Mouse (Mus musculus): ENCODE measurements around the gene Arl14ep. TPM values are rescaled to one million over a fixed set of nuclear protein-coding genes. Genes with fewer than 3 reads are reported as not detected.

The Arl14ep gene
- polyA plus RNA-seq, 1 experiment from 2014 or later, result 65.2 TPM

DNA sequence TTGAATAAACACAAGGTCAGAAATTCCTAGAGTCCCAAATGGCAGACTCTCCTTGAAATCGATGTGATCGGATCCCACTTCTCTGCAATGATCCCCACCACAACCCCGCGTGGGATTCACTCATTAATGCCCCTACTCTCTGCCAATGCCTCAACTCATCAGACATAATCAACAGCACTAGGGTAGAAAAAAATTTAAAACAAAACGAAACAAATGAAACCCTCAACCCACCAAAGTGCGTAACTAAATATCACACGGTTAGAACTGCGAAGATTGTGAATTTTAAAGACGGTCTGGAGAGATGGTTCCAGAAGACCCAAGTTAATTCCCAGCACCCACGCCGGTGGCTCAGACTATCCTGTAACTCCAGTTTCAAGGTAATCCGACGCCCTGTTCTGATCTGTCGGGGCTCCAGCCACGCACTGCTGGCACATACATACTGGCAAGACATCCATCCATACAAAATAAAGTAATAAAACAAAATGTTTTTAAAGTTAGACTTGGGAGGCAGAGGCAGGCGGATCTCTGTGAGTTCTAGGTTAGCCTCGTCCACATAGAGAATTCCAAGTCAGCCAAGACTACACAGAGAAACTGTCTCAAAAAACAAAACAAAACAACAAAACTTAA, 779 bp downstream of the Arl14ep start:
- Histone ChIP-seq H3K4me1 (peaks cover 16% of the 10 kb centered on the region), H3K4me2 (replicated peaks) (peak overlapping the region; percentile 52), H3K27ac (no peak overlapping the region), H3K4me3 (peak overlapping the region; percentile 59), H3K9ac (peak overlapping the region; percentile 70), H3K9me3 (no peaks in the 10 kb centered on the region), H3K27me3 (no peaks in the 10 kb centered on the region), H3K36me3 (peaks cover 9% of the 10 kb centered on the region; the same call in 1 of the 2 replicates)
- 61% methylated on average over 17 of the region's 17 CpGs for WGBS
- no peak for ATAC-seq (ENCODE audit: insufficient number of reproducible peaks, insufficient read depth, low FRiP score, low TSS enrichment)

DNA sequence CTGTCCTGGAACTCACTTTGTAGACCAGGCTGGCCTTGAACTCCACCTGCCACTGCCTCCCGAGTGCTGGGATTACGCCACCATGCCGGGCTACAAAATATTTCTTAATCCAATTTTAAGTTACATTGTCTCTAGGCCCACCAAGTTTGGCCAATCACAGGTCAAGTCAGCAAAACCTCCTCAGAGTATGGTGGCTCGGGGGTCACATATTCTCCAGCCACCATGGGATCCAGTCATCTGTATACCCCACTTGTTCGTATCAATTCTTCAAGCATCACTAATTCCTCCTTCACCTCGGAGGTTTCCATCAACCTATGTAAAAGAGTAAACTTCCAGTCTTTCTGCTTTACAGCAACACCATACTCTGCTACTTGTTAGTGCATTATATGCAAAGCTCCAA, 1.4 kb downstream of the Arl14ep start:
- Histone ChIP-seq H3K27me3 (no peaks in the 10 kb centered on the region), H3K9me3 (no peaks in the 10 kb centered on the region), H3K27ac (no peak overlapping the region), H3K4me3 (0 out of 2 replicates have a peak overlapping the region, but pooled peaks have one; percentile 59), H3K9ac (no peak overlapping the region), H3K4me2 (replicated peaks) (peak overlapping the region; percentile 52), H3K4me1 (peaks cover 16% of the 10 kb centered on the region), H3K36me3 (peaks cover 15% of the 10 kb centered on the region; the same call in 1 of the 2 replicates)
- whole genome bisulfite sequencing, result 93% methylated on average over 6 of the region's 6 CpGs
- ATAC-seq (ENCODE audit: insufficient number of reproducible peaks, insufficient read depth, low FRiP score, low TSS enrichment), result no peak

DNA sequence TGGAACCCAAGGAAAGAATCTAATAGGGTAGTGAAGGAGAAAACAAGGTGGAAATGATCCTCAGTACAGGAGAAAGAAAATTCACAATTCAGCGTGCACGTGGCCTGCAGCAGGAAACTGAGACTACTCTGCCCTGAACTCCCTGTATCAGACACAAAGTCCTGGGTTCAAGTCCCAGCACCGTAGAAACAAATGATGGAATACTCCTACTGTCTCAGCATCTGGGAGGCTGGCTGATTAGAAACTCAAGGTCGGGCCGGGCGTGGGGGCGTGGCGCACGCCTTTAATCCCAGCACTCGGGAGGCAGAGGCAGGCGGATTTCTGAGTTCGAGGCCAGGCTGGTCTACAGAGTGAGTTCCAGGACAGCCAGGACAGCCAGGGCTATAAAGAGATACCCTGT, 3.3 kb downstream of the Arl14ep start:
- 94% methylated on average over 12 of the region's 12 CpGs for WGBS
- H3K4me3 ChIP-seq, result no peak overlapping the region
- no peak for ATAC-seq (ENCODE audit: insufficient number of reproducible peaks, insufficient read depth, low FRiP score, low TSS enrichment)

DNA sequence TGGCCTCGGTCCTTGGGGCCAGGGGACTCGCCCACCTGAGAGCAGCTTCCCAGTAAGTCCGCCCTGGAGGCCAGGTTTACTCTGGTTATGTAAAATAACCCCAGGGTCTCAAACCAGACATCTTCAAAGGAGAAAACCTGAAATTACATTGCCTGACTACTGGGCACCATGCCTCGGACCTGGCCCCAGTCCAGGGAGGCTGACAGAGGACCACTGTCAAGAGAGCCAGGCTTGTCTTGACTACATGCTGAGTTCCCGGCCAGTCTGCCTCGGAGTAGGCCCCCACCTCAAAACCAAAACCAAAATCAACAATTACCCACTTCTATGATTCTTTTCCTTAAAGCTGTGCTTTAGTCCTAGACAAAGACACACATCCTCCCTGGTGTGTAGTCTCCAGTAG, 5.9 kb downstream of the Arl14ep start:
- Histone ChIP-seq H3K4me1 (peaks cover 13% of the 10 kb centered on the region), H3K9me3 (no peaks in the 10 kb centered on the region), H3K4me3 (no peak overlapping the region), H3K36me3 (peaks cover 41% of the 10 kb centered on the region), H3K9ac (no peak overlapping the region), H3K27me3 (no peaks in the 10 kb centered on the region), H3K4me2 (replicated peaks) (no peak overlapping the region), H3K27ac (no peak overlapping the region)
- ATAC-seq (ENCODE audit: insufficient number of reproducible peaks, insufficient read depth, low FRiP score, low TSS enrichment), result no peak
- 86% methylated on average over 6 of the region's 6 CpGs for WGBS

More for the DNA sequence above, 3.3 kb downstream of the Arl14ep start:
- H3K27ac ChIP-seq, result no peak overlapping the region
- peaks cover 16% of the 10 kb centered on the region for H3K4me1 ChIP-seq
- H3K27me3 ChIP-seq, result no peaks in the 10 kb centered on the region
- peaks cover 26% of the 10 kb centered on the region for H3K36me3 ChIP-seq
- H3K4me2 ChIP-seq (replicated peaks), result no peak overlapping the region
- H3K9me3 ChIP-seq, result no peaks in the 10 kb centered on the region
- no peak overlapping the region for H3K9ac ChIP-seq

DNA sequence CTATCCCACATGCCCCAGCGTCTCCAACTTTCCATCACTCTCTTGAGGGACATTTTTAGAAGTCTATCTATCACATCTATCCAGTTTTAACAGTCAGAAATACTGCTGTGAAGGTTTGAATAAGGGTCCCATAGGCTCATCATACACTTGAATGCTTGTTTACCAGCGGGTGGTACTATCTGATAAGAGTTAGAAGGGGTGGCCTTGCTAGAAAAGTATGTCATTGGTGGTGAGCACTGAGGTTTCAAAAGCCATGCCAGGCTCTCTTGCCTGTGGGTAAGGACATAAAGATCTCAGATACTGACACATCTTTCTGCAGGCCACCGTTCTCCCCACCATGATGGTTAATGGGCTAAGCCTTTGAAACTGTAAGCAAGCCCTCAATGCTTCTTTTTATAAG, 10.7 kb downstream of the Arl14ep start:
- 87% methylated on average over 3 of the region's 3 CpGs for WGBS
- no peak overlapping the region for H3K4me2 ChIP-seq (replicated peaks)

DNA sequence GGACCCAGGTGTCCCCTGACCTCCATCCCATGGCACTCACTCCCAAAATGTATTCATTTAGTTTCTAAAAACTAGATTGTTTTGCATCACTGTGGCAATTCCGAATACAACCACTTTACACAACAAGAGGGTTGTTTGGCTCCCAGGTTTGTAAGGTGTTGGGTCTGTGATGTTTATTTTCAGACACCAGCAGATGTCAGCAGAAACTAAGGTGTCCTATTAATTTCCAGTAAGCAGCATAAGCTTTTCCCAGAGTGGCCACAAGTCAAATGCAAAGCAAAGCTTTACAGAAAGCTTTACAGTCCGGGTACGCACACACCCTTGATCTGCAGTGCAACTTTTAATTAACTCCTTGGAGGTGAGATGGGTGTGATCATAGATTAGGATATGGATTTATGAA, 12.6 kb downstream of the Arl14ep start:
- 85% methylated on average over 3 of the region's 3 CpGs for whole genome bisulfite sequencing
- peaks cover 26% of the 10 kb centered on the region for H3K36me3 ChIP-seq

More for the DNA sequence above, 10.7 kb downstream of the Arl14ep start:
- Histone ChIP-seq H3K4me1 (0 out of 2 replicates have a peak, but pooled peaks cover 3% of the 10 kb centered on the region), H3K27ac (no peak overlapping the region), H3K36me3 (peaks cover 41% of the 10 kb centered on the region), H3K9me3 (no peaks in the 10 kb centered on the region), H3K4me3 (no peak overlapping the region), H3K27me3 (no peaks in the 10 kb centered on the region), H3K9ac (no peak overlapping the region)
- no peak for ATAC-seq (ENCODE audit: insufficient number of reproducible peaks, insufficient read depth, low FRiP score, low TSS enrichment)

DNA sequence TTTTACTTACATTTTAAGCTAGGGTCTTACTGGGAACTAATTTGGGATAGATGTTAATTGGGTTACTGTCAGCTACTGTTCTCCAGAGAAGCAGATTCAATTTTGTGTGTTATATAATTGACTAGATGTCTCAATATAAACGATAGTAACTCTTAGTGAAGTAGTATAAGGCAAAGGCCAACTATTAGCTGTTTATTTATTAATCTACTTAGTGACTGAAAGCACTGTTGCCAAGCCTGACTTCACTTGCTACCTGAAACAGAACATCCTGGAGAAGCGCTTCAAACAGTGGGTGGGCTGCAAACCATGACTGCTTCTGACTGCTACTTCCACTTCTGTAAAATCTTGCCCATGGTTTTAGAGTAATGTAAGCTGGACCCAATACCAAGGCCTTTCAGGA, 13.2 kb downstream of the Arl14ep start:
- no peak overlapping the region for H3K27ac ChIP-seq
- WGBS, result 89% methylated on average over 2 of the region's 2 CpGs
- 0 out of 2 replicates have a peak, but pooled peaks cover 3% of the 10 kb centered on the region for H3K4me1 ChIP-seq
- no peaks in the 10 kb centered on the region for H3K9me3 ChIP-seq
- H3K4me3 ChIP-seq, result no peak overlapping the region
- no peak overlapping the region for H3K9ac ChIP-seq
- ATAC-seq (ENCODE audit: insufficient number of reproducible peaks, insufficient read depth, low FRiP score, low TSS enrichment), result no peak
- no peaks in the 10 kb centered on the region for H3K27me3 ChIP-seq
- no peak overlapping the region for H3K4me2 ChIP-seq (replicated peaks)
- H3K36me3 ChIP-seq, result peaks cover 24% of the 10 kb centered on the region

More for the DNA sequence above, 12.6 kb downstream of the Arl14ep start:
- Histone ChIP-seq H3K27ac (no peak overlapping the region), H3K9me3 (no peaks in the 10 kb centered on the region), H3K4me3 (no peak overlapping the region), H3K4me2 (replicated peaks) (no peak overlapping the region), H3K4me1 (0 out of 2 replicates have a peak, but pooled peaks cover 3% of the 10 kb centered on the region), H3K27me3 (no peaks in the 10 kb centered on the region), H3K9ac (no peak overlapping the region)
- no peak for ATAC-seq (ENCODE audit: insufficient number of reproducible peaks, insufficient read depth, low FRiP score, low TSS enrichment)

DNA sequence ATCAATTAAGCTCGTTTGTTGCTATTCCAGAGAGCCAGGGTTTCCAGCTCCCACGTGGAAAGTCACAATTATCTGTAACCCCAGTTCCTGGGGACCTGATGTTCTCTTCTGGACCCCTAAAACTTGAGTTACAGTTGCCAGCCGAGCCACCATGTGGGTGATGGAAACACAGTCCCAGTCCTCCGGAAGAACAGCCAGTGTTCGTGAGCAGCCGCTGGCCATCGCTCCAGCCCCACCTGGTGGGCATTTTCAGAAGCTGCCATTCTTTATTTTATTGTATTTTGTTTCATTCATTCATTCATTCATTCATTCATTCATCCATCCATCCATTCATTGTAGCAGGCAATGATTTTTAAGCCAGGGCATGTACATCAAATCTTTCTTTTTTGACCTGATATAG, 14.0 kb downstream of the Arl14ep start:
- Histone ChIP-seq H3K4me2 (replicated peaks) (no peak overlapping the region), H3K4me1 (0 out of 2 replicates have a peak, but pooled peaks cover 5% of the 10 kb centered on the region), H3K27me3 (no peaks in the 10 kb centered on the region), H3K9ac (no peak overlapping the region), H3K9me3 (no peaks in the 10 kb centered on the region), H3K27ac (no peak overlapping the region), H3K4me3 (no peak overlapping the region), H3K36me3 (peaks cover 17% of the 10 kb centered on the region)
- ATAC-seq (ENCODE audit: insufficient number of reproducible peaks, insufficient read depth, low FRiP score, low TSS enrichment), result no peak
- WGBS, result 27% methylated on average over 7 of the region's 7 CpGs

DNA sequence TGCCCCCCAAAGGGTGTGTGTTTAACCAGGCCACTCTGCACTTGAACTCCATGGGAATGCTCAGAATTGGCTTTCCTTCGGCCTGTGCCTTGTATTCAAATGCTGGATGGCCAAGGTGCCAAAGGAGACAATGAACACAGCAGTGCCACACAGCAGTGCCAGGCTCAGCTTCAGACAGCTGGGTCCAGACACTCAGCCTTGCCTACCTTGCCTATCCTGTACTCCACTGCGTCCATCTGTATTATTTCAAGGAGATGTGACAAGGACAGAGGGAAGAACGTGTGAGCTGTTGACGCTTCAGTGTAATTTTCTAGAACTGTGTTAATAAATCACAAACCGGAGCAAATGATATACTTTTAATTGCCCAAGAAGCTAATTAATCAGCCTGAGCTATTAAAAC, 14.8 kb downstream of the Arl14ep start:
- Histone ChIP-seq H3K36me3 (peaks cover 9% of the 10 kb centered on the region), H3K4me2 (replicated peaks) (no peak overlapping the region), H3K27ac (no peak overlapping the region), H3K4me3 (no peak overlapping the region), H3K9ac (no peak overlapping the region), H3K4me1 (0 out of 2 replicates have a peak, but pooled peaks cover 8% of the 10 kb centered on the region), H3K27me3 (no peaks in the 10 kb centered on the region), H3K9me3 (no peaks in the 10 kb centered on the region)
- 87% methylated on average over 5 of the region's 5 CpGs for WGBS
- ATAC-seq (ENCODE audit: insufficient number of reproducible peaks, insufficient read depth, low FRiP score, low TSS enrichment), result no peak

DNA sequence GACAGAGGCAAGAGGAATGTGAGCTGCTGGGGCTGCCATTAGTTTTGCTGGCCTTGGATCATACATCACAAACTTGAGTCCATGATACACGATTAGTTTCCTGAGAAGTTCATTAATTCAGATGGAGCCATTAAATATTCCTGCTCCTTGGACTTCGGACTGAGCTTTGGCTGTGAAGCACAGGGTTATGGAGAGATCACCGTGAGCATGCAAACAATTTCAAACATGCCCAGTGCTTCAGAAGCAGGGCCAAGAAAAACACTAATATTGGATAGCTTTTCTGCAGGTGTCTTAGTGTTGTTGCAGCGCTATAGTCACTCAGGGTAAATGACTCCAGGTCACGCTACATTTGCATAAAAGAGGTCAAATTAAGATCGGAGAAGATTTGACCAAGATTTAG, 15.3 kb downstream of the Arl14ep start:
- H3K4me2 ChIP-seq (replicated peaks), result no peak overlapping the region
- ATAC-seq (ENCODE audit: insufficient number of reproducible peaks, insufficient read depth, low FRiP score, low TSS enrichment), result no peak
- H3K36me3 ChIP-seq, result peaks cover 8% of the 10 kb centered on the region
- H3K9ac ChIP-seq, result no peak overlapping the region
- H3K9me3 ChIP-seq, result no peaks in the 10 kb centered on the region
- H3K4me1 ChIP-seq, result 0 out of 2 replicates have a peak, but pooled peaks cover 8% of the 10 kb centered on the region
- no peak overlapping the region for H3K27ac ChIP-seq
- no peaks in the 10 kb centered on the region for H3K27me3 ChIP-seq
- no peak overlapping the region for H3K4me3 ChIP-seq
- 79% methylated on average over 6 of the region's 6 CpGs for WGBS

DNA sequence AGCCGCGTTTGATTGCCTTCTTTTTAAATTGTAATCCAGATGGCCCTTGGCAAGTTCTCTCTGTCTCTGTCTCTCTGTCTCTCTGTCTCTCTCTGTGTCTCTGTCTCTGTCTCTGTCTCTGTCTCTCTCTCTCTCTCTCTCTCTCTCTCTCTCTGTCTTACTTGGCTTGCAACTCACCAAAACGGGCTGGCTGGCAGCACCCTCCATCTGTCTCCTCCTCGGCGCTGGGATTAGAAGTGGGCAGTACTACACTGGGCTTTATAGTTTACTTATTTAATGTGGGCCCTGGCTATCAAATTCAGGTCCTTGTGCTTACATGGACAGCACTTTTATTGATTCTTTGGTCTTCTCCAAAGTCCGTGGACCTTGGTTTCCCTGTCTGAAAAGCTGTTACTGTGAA, 18.1 kb downstream of the Arl14ep start:
- Histone ChIP-seq H3K9me3 (no peaks in the 10 kb centered on the region), H3K4me2 (replicated peaks) (no peak overlapping the region), H3K4me3 (no peak overlapping the region), H3K9ac (no peak overlapping the region), H3K27me3 (no peaks in the 10 kb centered on the region), H3K27ac (no peak overlapping the region), H3K4me1 (0 out of 2 replicates have a peak, but pooled peaks cover 8% of the 10 kb centered on the region), H3K36me3 (peaks cover under 1% of the 10 kb centered on the region; the same call in 1 of the 2 replicates)
- ATAC-seq (ENCODE audit: insufficient number of reproducible peaks, insufficient read depth, low FRiP score, low TSS enrichment), result no peak
- 54% methylated on average over 6 of the region's 6 CpGs for WGBS

DNA sequence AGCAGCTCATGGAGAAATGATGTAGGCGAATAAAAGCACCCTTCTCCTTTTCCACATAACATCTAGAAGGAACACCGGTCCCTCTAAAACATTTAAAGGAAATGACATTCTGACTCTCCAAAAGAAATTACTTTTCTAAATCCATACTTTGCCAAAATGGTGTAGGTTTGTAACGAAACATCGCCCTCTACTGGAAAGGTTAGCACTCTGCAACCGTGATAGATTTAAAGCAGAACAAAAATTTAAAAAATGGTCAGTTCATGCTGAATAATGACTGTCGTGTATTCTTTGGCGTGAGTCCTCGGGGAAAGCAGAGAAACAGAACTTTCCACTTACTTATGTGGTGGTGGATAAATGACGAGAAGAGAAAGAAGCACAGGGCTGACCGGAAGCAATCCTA, 18.6 kb downstream of the Arl14ep start:
- Histone ChIP-seq H3K9me3 (no peaks in the 10 kb centered on the region), H3K27me3 (no peaks in the 10 kb centered on the region), H3K9ac (no peak overlapping the region), H3K4me2 (replicated peaks) (no peak overlapping the region), H3K36me3 (no peaks in the 10 kb centered on the region), H3K27ac (no peak overlapping the region), H3K4me3 (no peak overlapping the region), H3K4me1 (0 out of 2 replicates have a peak, but pooled peaks cover 8% of the 10 kb centered on the region)
- 10% methylated on average over 10 of the region's 10 CpGs for WGBS
- no peak for ATAC-seq (ENCODE audit: insufficient number of reproducible peaks, insufficient read depth, low FRiP score, low TSS enrichment)
